In genomic region chrX:166518345-166518744, GRCm38 (mm10) we compare ENCODE assay signal across 10 mouse cellular contexts. TPM values are rescaled to one million over a fixed set of nuclear protein-coding genes. Genes with fewer than 3 reads are reported as not detected.
DNase-seq lines count a peak whose midpoint lies in the region; ATAC-seq and TF ChIP-seq lines count a peak whose summit lies in the region.
"Had no signal": no experiment of that assay in that cellular context is flagged by ENCODE, and none has a peak within 500 bp of the region (broad histone marks: within the 10 kb centered on the region; RNA-seq: fewer than 3 reads in every experiment).

Gene Tceanc, minus strand, starts transcription at chrX:166518567.

- H3K9me3 ChIP-seq in hindbrain, embryonic 11.5 days (ENCODE audit: control insufficient read depth, low read length), result no peaks in the 10 kb centered on the region
- H3K9me3 ChIP-seq in hindbrain, embryonic 14.5 days (ENCODE audit: control insufficient read depth, low read length), result no peaks in the 10 kb centered on the region
- H3K9me3 ChIP-seq: hindbrain, embryonic 15.5 days had no signal

- 29% methylated on average over 16 of the region's 16 CpGs for WGBS in cerebellum, adult 2 months
- 72% methylated on average over 16 of the region's 16 CpGs for WGBS in hindbrain, embryonic 11.5 days
- 71% methylated on average over 16 of the region's 16 CpGs for WGBS in hindbrain, embryonic 14.5 days

- no peak within 1 kb of the TSS for H3K9ac ChIP-seq in hindbrain, embryonic 11.5 days (ENCODE audit: low read depth, low read length)
- no peak within 1 kb of the TSS for H3K9ac ChIP-seq in hindbrain, embryonic 14.5 days
- H3K9ac ChIP-seq: hindbrain, embryonic 15.5 days had no signal

- H3K36me3 ChIP-seq in hindbrain, embryonic 11.5 days (ENCODE audit: control insufficient read depth, insufficient read depth, low read length), result no peaks in the 10 kb centered on the region
- no peaks in the 10 kb centered on the region for H3K36me3 ChIP-seq in hindbrain, embryonic 14.5 days (replicated peaks; ENCODE audit: control insufficient read depth, insufficient read depth)
- H3K36me3 ChIP-seq: hindbrain, embryonic 15.5 days had no signal

- DNase-seq in cerebellum, postnatal 10 days, result peak; percentile 45 to 59
- no peak for DNase-seq in cerebellum, adult 2 months
- DNase-seq in hindbrain, embryonic 11.5 days (ENCODE audit: low spot score), result no peak
- DNase-seq in hindbrain, embryonic 14.5 days (ENCODE audit: low spot score), result no peak
- peak; percentile 3 for DNase-seq in urinary bladder, postnatal 14 days (ENCODE audit: low spot score)
- DNase-seq in urinary bladder, adult 18-20 months (ENCODE audit: low spot score in 2 of 2), result no peak
- peak; percentile 9 for DNase-seq in skeletal muscle tissue, adult 2 months (ENCODE audit: low read depth, low spot score)
- DNase-seq in thymus, postnatal 36 days, result no peak
- DNase-seq: adrenal gland, postnatal 14 days had no signal

- no peak within 1 kb of the TSS for H3K4me2 ChIP-seq in hindbrain, embryonic 11.5 days (replicated peaks; ENCODE audit: low read depth, low read length)
- no peak within 1 kb of the TSS for H3K4me2 ChIP-seq in hindbrain, embryonic 14.5 days (replicated peaks)
- H3K4me2 ChIP-seq: hindbrain, embryonic 15.5 days had no signal

- TF ChIP-seq POLR2A in cerebellum, adult 2 months (IDR thresholded peaks at IDR 0.05; ENCODE audit: borderline replicate concordance, insufficient read depth, low read length), result no peak

- no peak within 1 kb of the TSS for H3K4me3 ChIP-seq in cerebellum, adult 2 months (replicated peaks; ENCODE audit: insufficient read depth, low read depth, low read length)
- H3K4me3 ChIP-seq in hindbrain, embryonic 11.5 days (ENCODE audit: low read depth, low read length), result no peak within 1 kb of the TSS
- no peak within 1 kb of the TSS for H3K4me3 ChIP-seq in hindbrain, embryonic 14.5 days (replicated peaks; ENCODE audit: low read length)
- H3K4me3 ChIP-seq: hindbrain, embryonic 15.5 days had no signal

- no peaks in the 10 kb centered on the region for H3K4me1 ChIP-seq in cerebellum, adult 2 months (ENCODE audit: control insufficient read depth, insufficient read depth, low read length)
- no peaks in the 10 kb centered on the region for H3K4me1 ChIP-seq in hindbrain, embryonic 11.5 days (replicated peaks; ENCODE audit: control insufficient read depth, insufficient read depth, low read length)
- H3K4me1 ChIP-seq in hindbrain, embryonic 14.5 days (replicated peaks; ENCODE audit: control insufficient read depth, insufficient read depth, low read length), result no peaks in the 10 kb centered on the region
- H3K4me1 ChIP-seq: hindbrain, embryonic 15.5 days had no signal

- ATAC-seq in hindbrain, embryonic 11.5 days (ENCODE audit: low FRiP score), result no peak
- ATAC-seq in hindbrain, embryonic 14.5 days (ENCODE audit: low FRiP score), result no peak

- TF ChIP-seq CTCF in cerebellum, adult 2 months (IDR thresholded peaks at IDR 0.05; ENCODE audit: borderline replicate concordance, insufficient read depth, low read depth, low read length), result no peak

- H3K27ac ChIP-seq in cerebellum, adult 2 months (ENCODE audit: insufficient read depth, low read length), result no peak within 1 kb of the TSS
- H3K27ac ChIP-seq in hindbrain, embryonic 11.5 days (ENCODE audit: low read depth, low read length), result no peak within 1 kb of the TSS
- no peak within 1 kb of the TSS for H3K27ac ChIP-seq in hindbrain, embryonic 14.5 days
- H3K27ac ChIP-seq: hindbrain, embryonic 15.5 days had no signal

- no peaks in the 10 kb centered on the region for H3K27me3 ChIP-seq in cerebellum, adult 2 months (ENCODE audit: control insufficient read depth, insufficient read depth, low read length)
- no peaks in the 10 kb centered on the region for H3K27me3 ChIP-seq in hindbrain, embryonic 11.5 days (ENCODE audit: control insufficient read depth, insufficient read depth, low read length)
- H3K27me3 ChIP-seq in hindbrain, embryonic 14.5 days (ENCODE audit: control insufficient read depth, insufficient read depth, low read length), result peaks cover 12% of the 10 kb centered on the region; the same call in 1 of the 2 replicates
- H3K27me3 ChIP-seq: hindbrain, embryonic 15.5 days had no signal

RNA-seq across cellular contexts. Expression of gene Tceanc, which starts in this region (rescaled TPM):
- polyA plus RNA-seq in cerebellum, adult 2 months (2012; rRNA removed), result 1.8 and 1.9 TPM in 2 replicates
- polyA plus RNA-seq in hindbrain, embryonic 11.5 days (2014; fragmentation: Nextera tagmentation; extraction: Ambion mirVana), result 11.0 and 13.6 TPM in 2 replicates
- polyA plus RNA-seq in hindbrain, embryonic 14.5 days (2014; fragmentation: Nextera tagmentation; extraction: Ambion mirVana), result 4.0 and 5.1 TPM in 2 replicates

Comparison
In these comparisons a context has a peak if more than half of its experiments do, and no peak if none do; other contexts are left out.
1. DNase-seq: peak in cerebellum, postnatal 10 days (2 of 2), urinary bladder, postnatal 14 days (single experiment) and skeletal muscle tissue, adult 2 months (single experiment); none in cerebellum, adult 2 months (0 of 2), hindbrain, embryonic 11.5 days (single experiment), hindbrain, embryonic 14.5 days (single experiment), urinary bladder, adult 18-20 months (0 of 2) and thymus, postnatal 36 days (0 of 2).